Mouse (Mus musculus) ovary, adult 18-20 months (tissue): ENCODE results near the gene Ccdc125.
"Not testable (repeated sequence)": the region's sequence is repeated elsewhere in the genome, so short reads cannot be mapped to it uniquely, and the experiment has no call there.

Experiments
- DNase-seq: peaks from one replicate; pipeline ENCODE4 v3.0.0; 2022; ENCODE audit warnings: low spot score, mixed read lengths

Ccdc125 gene

DNA sequence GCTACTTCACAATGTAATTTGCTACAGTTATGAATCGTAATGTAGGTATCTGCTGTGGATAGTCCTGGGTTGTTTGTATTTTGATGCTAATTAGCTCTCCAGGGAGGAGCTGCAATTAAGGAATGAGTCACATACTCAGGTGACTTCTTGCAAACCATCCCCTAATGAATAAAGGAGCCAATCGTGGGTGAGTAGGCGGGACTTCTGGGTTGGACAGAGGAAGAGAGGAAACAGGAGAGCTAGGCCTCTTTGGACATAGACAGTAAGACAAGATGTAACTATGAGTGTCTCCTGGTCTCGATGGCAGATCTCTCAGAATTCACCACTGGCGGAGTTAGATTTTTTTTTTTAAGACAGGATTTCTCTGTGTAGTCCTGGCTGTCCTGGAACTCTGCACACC, 52.1 kb downstream of the Ccdc125 start:
- no peak for DNase-seq

DNA sequence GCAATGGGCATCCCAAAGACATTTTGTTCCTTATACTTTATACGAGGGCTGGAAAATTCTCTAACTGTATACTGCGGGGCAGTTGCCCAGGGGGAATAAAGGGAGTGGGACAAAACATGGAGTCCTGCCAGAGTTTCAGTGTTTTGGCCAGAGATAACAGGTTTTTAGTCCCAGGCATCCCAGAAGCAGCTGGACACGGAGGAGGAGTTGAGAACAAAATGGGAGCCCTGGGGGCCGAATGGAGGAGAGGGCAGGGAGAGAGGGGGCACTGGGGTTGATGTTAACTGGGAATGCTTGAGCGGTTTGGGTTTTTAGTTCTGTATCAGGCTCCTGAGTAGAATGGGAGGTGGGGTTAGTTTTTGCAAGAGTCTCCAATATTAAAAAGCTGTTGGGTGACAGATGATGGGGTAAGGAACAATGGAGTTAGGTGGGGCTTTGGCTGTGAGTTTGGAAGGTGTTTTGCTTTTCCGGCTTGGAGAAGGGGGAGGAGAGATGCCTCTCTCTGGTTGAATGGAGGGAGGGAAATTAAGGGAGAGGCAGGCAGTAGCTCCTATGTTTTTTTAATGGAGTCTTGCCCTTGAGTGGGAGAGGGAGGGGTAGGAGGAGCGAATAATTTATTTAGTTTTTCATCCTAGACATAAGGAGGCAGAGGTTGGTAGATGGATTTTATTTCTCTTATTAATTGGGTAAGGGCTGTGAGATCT, 54.7 kb downstream of the Ccdc125 start:
- peak; percentile 31 for DNase-seq

- DNase-seq: no peak
These were observed 55.7 kb downstream of the Ccdc125 start for GRCm38 (mm10) chr13:100725194-100725593.

GRCm38 (mm10) chr13:100728086-100728485, 58.6 kb downstream of the Ccdc125 start:
- no peak for DNase-seq

DNA sequence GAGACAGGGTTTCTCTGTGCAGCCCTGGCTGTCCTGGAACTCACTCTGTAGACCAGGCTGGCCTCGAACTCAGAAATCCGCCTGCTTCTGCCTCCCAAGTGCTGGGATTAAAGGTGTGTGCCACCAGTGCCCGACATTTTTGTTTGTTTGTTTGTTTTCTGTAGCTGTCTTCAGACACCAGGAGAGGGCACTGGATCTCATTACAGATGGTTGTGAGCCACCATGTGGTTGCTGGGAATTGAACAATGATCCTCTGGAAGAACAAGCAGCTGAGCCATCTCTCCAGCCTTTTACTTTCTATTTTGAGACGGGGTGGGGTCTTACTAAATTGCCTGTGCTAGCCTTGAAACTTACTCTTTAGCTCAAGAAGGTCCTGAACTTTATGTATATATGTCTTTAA, 59.0 kb downstream of the Ccdc125 start:
- not testable (repeated sequence) for DNase-seq

DNA sequence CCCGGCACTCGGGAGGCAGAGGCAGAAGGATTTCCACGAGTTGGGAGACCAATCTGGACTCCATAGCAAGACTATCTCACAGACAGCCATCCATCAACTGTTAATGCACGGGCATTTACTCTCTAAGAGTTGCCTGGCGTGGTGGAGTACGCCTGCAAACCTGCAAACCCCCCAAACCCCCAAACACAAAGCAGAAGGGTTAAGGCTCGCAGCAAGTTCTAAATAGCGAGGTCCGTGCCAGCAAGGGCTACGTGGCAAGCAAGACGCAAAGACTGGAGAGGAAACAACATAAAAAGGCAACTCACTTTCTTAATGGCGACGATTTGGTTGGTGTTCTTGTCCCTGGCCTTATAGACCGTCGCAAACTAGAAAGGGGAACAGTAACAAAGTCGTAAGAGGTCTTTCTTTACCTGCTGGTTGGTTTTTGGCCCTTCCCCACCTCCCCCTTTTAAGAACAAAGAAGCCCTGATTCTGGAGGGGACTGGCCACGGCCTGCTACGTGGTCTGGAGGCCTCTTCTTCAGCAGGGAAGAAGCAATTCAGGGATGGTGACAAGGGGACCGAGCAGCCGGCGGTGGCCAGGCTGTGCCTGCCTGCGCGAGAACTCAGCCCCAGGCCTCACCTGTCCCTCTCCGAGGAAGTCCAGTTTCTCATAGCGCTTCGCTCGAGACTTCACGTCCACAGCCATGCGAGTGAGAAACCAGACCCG, 60.8 kb downstream of the Ccdc125 start:
- no peak for DNase-seq

DNA sequence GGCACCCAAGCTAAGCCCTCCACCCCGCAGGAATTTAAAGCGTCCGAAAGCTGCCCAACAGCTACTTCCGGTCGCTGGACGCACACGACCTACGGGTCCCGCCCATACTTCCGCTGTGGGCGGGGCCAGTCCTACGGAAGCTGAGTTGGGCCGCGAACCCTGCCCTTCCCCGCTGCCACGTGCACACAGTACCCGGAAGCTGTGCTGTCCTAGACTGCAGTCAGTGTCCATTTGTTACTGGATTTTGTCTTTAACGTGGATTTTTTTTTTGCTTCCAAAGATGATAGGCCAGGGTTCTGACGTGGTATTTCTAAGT, 61.3 kb downstream of the Ccdc125 start, which contains the start of gene Cdk7:
TSS of gene Cdk7 (minus strand) at position 79 of the 316 bp plus-strand sequence.
- DNase-seq: peak; percentile 89

DNA sequence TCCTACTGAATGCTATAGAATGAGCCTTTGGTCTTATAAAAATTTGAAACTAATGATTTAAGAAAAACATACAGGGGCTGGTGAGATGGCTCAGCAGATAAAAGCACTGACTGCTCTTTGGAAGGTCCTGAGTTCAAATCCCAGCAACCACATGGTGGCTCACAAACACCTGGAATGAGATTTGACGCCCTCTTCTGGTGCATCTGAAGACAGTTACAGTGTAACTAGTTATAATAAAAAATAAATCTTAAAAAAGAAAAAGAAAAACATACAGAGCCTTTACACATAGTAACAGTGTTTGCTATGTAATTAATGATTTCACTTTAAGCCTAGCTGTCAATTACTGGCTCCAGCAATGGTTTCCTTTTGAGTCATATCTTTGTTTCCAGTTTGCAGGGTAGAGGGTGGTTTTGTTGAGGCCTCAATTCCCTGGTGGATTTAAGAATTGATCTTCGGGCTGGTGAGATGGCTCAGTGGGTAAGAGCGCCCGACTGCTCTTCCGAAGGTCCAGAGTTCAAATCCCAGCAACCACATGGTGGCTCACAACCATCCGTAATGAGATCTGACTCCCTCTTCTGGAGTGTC, 62.0 kb downstream of the Ccdc125 start:
- not testable (repeated sequence) for DNase-seq

GRCm38 (mm10) chr13:100732756-100733155, 63.2 kb downstream of the Ccdc125 start:
- no peak for DNase-seq

DNA sequence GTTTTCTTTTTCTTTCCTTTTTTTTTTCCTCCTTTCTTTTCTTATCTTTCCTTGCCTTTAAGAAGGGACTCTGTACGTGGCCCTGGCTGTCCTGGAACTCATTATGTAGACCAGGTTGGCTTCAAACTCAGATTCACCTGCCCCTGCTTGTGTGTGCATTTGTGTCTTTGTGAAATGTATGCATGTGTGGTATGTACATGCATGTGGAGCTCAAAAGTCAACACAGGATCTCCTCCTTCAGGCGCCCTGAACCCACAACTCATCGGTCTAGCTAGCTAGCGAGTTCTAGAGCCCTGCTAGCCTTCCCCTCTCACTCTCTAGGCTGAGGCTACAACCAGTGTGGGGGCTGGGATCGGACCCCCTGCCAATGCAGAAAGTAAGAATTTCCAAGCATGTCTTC, 73.3 kb downstream of the Ccdc125 start:
- no peak for DNase-seq

- no peak for DNase-seq
These were observed 74.0 kb downstream of the Ccdc125 start for GRCm38 (mm10) chr13:100743346-100744035.

GRCm38 (mm10) chr13:100744036-100744744, 74.7 kb downstream of the Ccdc125 start, which contains the start of gene Mrps36:
Gene Mrps36 (minus strand): TSS chr13:100744659.
- peak; percentile 92 for DNase-seq

DNA sequence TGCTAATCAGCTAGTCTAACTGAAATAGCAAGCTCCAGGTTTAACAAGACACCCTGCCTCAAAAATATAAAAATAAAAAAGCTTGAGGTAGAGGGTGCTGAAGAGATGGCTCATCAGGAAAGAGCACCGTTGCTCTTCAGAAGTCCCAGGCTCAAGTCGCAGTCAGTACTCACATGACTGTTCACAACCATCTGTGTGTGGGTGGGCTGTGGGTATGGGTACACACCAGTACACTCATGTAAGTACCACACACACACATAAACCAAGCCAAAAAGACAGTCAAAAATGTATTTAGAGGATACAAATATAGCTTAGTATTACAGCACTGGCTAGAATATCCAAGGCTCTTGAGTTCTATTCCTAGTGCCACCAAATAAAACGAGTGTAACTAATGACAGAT, 76.6 kb downstream of the Ccdc125 start:
- DNase-seq: no peak
